Mouse (Mus musculus) forebrain, embryonic 13.5 days (tissue): Measurements from ENCODE around the gene Tmem217. TPM values are rescaled to one million over a fixed set of nuclear protein-coding genes. Genes with fewer than 3 reads are reported as not detected.

Source experiments
- ATAC-seq: fragments of 200-750 bp; cut with Nextera tagmentation; 2 replicates; pipeline ENCODE4 v1.8.0; 2017
- H3K27ac ChIP-seq: fragments of 300-500 bp; sonication (generic); 2 replicates; pipeline ENCODE4 v1.5.1; 2015; ENCODE audit warnings: inconsistent platforms, mild to moderate bottlenecking, moderate library complexity
- H3K27me3 ChIP-seq: fragments of 300-500 bp; sonication (generic); 2 replicates; pipeline ENCODE4 v1.6.1; 2015; ENCODE audit warnings: mild to moderate bottlenecking, inconsistent platforms
- H3K36me3 ChIP-seq: fragments of 300-500 bp; sonication (generic); 2 replicates; pipeline ENCODE4 v1.6.1; 2015; ENCODE audit warnings: mild to moderate bottlenecking, inconsistent platforms; ENCODE audit not compliant: poor library complexity, severe bottlenecking
- H3K4me1 ChIP-seq: fragments of 300-500 bp; sonication (generic); 2 replicates; pipeline ENCODE4 v1.6.1; 2015; ENCODE audit warnings: inconsistent platforms
- H3K4me2 ChIP-seq: fragments of 300-500 bp; sonication (generic); 2 replicates; pipeline ENCODE4 v1.6.1; 2015; ENCODE audit warnings: inconsistent platforms, mild to moderate bottlenecking, moderate library complexity
- H3K4me3 ChIP-seq: fragments of 300-500 bp; sonication (generic); 2 replicates; pipeline ENCODE4 v1.5.1; 2015; ENCODE audit warnings: mild to moderate bottlenecking, inconsistent platforms
- H3K9ac ChIP-seq: fragments of 300-500 bp; sonication (generic); 2 replicates; pipeline ENCODE4 v1.6.1; 2015; ENCODE audit warnings: mild to moderate bottlenecking, inconsistent platforms
- H3K9me3 ChIP-seq: fragments of 300-500 bp; sonication (generic); replicated peaks from 2 replicates; pipeline ENCODE4 v1.6.1; 2016; ENCODE audit warnings: inconsistent platforms
- WGBS: fragments of 180-500 bp; shearing (Covaris S2); methylation state at CpG from one replicate; pipeline ENCODE4 v1.1.7; 2015; 5-methylcytosine and 5-hydroxymethylcytosine counted together
- microRNA-seq: library from miRNA; unstranded; fragments of <30 nt; microRNA quantifications from one replicate; pipeline ENCODE4, GENCODE M21; 2016
- polyA plus RNA-seq: library from polyadenylated mRNA; unstranded; fragments of >200 nt; fragmentation: Nextera tagmentation; extraction: Ambion mirVana; gene quantifications from 2 replicates; pipeline ENCODE4 v1.2.1, GENCODE M21; 2015

Tmem217 gene
- polyA plus RNA-seq, 1 experiment from 2014 or later, result 1.3 TPM

GRCm38 (mm10) chr17:29477357-29477756, 74.8 kb downstream of the Tmem217 start:
- H3K9ac ChIP-seq, result no peak overlapping the region
- WGBS, result 92% methylated on average over 10 of the region's 10 CpGs
- no peak for ATAC-seq
- H3K4me2 ChIP-seq, result no peak overlapping the region
- no peaks in the 10 kb centered on the region; the same call in 1 of the 2 replicates for H3K4me1 ChIP-seq
- no peak overlapping the region for H3K4me3 ChIP-seq
- H3K9me3 ChIP-seq, result no peaks in the 10 kb centered on the region
- H3K27me3 ChIP-seq, result no peaks in the 10 kb centered on the region
- H3K27ac ChIP-seq, result no peak overlapping the region
- no peaks in the 10 kb centered on the region for H3K36me3 ChIP-seq

DNA sequence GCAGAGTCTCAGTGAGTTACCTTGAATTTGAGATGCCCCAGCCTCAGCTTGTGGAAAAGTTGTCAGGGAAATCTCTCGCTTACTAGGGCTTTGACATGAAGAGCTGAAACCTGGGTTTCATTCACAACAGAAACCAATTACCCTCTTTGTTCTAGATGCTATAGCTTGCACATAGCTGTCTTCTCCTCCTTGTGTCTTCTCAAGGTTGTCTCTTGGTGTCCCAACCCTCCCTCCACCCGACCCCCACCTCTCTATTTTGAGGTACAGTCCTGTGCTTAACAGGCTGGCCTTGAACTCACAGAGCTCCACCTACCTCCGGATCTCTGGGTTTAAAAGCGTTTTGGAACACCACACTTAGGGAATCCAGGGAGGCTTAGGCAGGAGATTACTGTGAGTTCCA, 75.7 kb downstream of the Tmem217 start:
- no peaks in the 10 kb centered on the region for H3K36me3 ChIP-seq
- H3K4me2 ChIP-seq, result no peak overlapping the region
- H3K4me3 ChIP-seq, result no peak overlapping the region
- H3K9me3 ChIP-seq, result no peaks in the 10 kb centered on the region
- WGBS, result 82% methylated on average over 4 of the region's 4 CpGs
- H3K4me1 ChIP-seq, result no peaks in the 10 kb centered on the region; the same call in 1 of the 2 replicates
- no peaks in the 10 kb centered on the region for H3K27me3 ChIP-seq
- no peak overlapping the region for H3K9ac ChIP-seq
- H3K27ac ChIP-seq, result no peak overlapping the region
- no peak for ATAC-seq

Small RNA genes within 50 kb of the gene (microRNA-seq; reads per million reads assigned to microRNA genes)
- not detected for gene Mir7667

Other genes starting within 250 kb of the Tmem217 start
- 1.5 and 1.7 TPM in 2 replicates for gene Pi16, start 234.7 kb downstream of the Tmem217 start, polyA plus RNA-seq
- gene Mtch1, start 204.5 kb downstream of the Tmem217 start, polyA plus RNA-seq, result 378 and 381 TPM in 2 replicates
- gene Fgd2, start 191.5 kb downstream of the Tmem217 start, polyA plus RNA-seq, result 2.6 and 3.0 TPM in 2 replicates
- gene Pim1, start 61.6 kb downstream of the Tmem217 start, polyA plus RNA-seq, result 21.0 and 22.0 TPM in 2 replicates
- not detected in 2 replicates for gene Gm17657, start 2.7 kb downstream of the Tmem217 start, polyA plus RNA-seq
- 17.7 and 20.1 TPM in 2 replicates for gene Tbc1d22b, start 2.6 kb downstream of the Tmem217 start, polyA plus RNA-seq
- 104 and 108 TPM in 2 replicates for gene Rnf8, start 62.4 kb upstream of the Tmem217 start, polyA plus RNA-seq
- 3.7 and 4.0 TPM in 2 replicates for gene Gm28043, start 62.5 kb upstream of the Tmem217 start, polyA plus RNA-seq
- gene Cmtr1, start 108.2 kb upstream of the Tmem217 start, polyA plus RNA-seq, result 135 and 153 TPM in 2 replicates
- 13.0 and 14.2 TPM in 2 replicates for gene Ccdc167, start 164.7 kb upstream of the Tmem217 start, polyA plus RNA-seq